Mouse (Mus musculus) testis, adult 2 months (tissue): Measurements from ENCODE around the gene Xpc.

ENCODE experiments used
- CTCF ChIP-seq: fragments of 200-500 bp; IDR thresholded peaks from 2 replicates; pipeline ENCODE4 v1.5.1; 2012; ENCODE audit warnings: low read depth, mild to moderate bottlenecking, inconsistent platforms, low read length, moderate library complexity; ENCODE audit not compliant: control insufficient read depth, insufficient read depth, insufficient replicate concordance
- POLR2A ChIP-seq: fragments of 200-500 bp; IDR thresholded peaks from 2 replicates; pipeline ENCODE4 v1.6.1; 2012; ENCODE audit warnings: low read depth, mild to moderate bottlenecking, inconsistent platforms, low read length, moderate library complexity; ENCODE audit not compliant: control insufficient read depth

DNA sequence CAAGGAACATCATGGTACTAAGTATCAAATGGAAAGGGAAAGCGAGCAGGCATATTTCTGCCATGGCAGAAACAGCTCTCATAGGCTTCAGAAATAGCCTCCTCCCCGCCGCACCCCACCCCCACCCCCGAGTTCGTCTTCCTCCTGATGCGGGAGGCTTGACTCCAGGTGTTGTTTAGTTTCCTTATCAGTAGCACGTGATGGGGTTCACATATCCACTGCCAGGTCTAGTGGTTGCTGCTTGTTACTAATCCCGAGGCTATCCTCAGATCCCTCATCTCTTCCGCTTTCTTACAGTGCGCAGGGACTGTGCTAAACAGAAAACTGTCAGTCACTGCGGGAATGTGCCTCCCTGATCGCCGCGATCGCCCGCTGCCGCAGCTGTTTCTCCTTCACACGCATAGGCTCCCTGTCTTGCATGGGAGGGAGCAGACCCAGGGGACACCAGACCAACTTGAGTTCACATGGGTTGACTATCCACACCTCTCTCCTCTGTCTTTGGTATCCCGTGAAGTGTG is 74.5 kb downstream of the Xpc start:
- TF ChIP-seq CTCF (no peak), POLR2A (no peak)
